Mouse (Mus musculus): ENCODE data around the gene Rhcg.

Gene Rhcg

DNA sequence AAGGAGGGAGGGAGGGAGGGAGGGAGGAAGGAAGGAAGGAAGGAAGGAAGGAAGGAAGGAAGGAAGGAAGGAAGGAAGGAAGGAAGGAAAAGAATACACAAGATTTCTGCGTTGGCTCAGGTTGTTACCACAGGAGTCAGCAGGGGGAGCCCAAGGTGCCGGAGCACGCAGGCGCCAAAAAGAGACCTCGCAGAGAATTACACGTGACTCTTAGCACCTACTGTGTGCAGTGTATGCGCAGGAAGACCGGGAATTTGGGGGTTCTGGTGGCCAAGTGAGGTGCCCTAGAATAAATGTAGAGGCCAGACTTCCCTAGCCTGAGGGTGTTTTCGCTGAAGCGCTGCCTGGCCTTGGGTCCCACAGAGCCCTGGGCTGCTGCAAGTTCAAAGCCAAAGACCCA is 64.8 kb downstream of the Rhcg start:
- no peak for DNase-seq (ENCODE audit: low spot score in 2 of 2)

DNA sequence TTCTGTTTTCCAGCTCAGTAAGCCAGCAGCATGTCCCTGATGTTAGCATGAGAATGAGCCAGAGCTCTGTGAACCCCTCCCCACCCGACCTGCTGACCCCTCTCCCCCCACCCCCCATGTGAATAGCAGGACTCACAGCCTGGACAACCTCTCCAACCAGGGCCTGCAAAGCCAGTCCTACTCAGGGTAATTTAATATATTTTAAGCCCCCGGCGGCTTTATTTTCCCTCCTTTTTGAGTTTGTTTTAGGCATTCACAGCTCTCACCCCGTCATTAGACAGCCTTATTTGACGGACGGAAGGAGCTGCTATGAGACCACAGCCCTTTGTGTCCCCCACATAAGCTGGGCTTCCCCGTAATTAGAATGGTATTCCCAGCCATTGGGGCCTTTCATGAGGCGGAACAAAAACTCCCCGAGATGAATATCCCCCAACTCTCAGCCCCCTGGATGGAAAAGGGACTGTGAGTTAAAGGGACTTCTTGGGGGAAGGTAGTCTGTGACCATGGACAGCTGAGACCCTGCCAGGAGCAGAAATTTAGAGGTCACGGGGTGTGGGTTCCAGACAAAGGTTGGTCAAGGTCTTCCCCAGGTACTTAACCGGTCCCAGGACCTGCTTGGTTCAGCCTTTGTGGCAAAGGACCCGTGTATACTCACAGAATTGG is 68.4 kb downstream of the Rhcg start:
- DNase-seq (ENCODE audit: low spot score in 2 of 2), result no peak

- peak; percentile 86 to 94 for DNase-seq (ENCODE audit: low spot score in 2 of 2)
These were observed 70.4 kb downstream of the Rhcg start for GRCm38 (mm10) chr7:79547092-79547491.

- no peak for DNase-seq (ENCODE audit: low spot score in 2 of 2)
These were observed 72.4 kb downstream of the Rhcg start for GRCm38 (mm10) chr7:79545066-79545400.

DNA sequence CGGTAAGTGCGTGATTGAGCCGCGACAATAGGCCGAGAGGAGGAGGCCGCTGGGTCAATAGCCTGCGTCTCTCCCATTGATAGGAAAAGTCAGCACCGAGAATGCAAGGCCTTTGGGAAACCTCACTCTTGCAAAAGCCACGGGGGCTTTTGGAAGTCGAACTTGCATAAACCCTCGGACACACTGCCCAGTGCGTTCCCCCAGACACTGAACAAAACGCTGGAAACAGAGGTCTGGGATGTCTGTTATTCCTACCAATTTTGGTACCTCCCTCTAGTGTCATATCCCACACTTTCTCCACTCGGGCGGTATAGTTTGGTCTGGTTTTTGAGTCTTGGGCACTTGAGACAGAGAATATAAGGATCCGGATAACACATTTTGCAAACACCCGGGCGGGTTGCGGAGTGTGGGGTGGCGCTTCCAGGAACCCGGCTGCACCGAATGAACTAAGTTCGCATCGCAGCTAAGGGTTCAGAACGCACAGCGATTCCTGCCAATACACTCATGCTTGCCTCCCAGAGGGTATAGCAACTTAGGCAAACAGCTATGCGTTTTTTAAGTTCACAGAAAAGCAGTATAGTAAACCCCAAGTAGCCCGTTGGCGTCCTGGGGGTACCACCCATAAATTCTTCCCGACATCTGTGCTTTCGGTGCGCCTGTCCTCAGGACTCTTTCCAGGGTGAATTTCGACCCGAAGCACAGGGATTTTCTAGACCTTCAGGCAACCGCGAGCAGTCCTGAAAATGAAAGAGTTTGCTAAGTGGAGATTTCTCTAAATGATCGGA is 73.0 kb downstream of the Rhcg start:
- DNase-seq (ENCODE audit: low spot score in 2 of 2), result no peak

All from frontal cortex, postnatal 14 days (tissue).